ENCODE assay signal across 18 mouse cellular contexts in the genomic region with DNA sequence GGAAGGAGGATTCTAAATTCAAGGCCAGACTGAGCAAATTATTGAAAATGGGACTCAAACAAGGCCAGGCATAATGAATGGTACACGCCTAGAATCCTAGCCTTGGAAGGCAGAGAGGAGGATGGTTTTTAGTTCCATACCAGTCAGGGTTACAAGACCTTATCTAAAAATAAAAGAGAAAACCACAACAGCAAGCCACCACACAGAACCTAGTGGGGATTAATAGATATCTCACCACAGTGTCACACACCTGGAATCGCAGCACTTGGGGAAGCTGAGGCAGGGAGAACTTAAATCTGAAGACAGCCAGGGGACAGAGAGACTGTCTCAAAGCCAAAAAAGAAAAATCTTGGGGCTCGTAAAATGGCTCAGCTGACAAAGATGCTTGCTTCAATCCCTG. TPM values are rescaled to one million over a fixed set of nuclear protein-coding genes. Genes with fewer than 3 reads are reported as not detected.
A peak's percentile ranks its signal among the peaks of the same experiment; 100 is the strongest.
DNase-seq lines count a peak whose midpoint lies in the region; ATAC-seq lines count a peak whose summit lies in the region.
"Had no signal": no experiment of that assay in that cellular context is flagged by ENCODE, and none has a peak within 500 bp of the region (broad histone marks: within the 10 kb centered on the region; RNA-seq: fewer than 3 reads in every experiment).

No protein-coding gene starts in this region.

- no peaks in the 10 kb centered on the region for H3K27me3 ChIP-seq in embryonic facial prominence, embryonic 14.5 days (replicated peaks; ENCODE audit: control insufficient read depth, insufficient read depth, low read length)
- no peaks in the 10 kb centered on the region for H3K27me3 ChIP-seq in embryonic facial prominence, embryonic 10.5 days (replicated peaks; ENCODE audit: low read depth, poor library complexity, severe bottlenecking)
- H3K27me3 ChIP-seq in kidney, embryonic 15.5 days: no peaks in the 10 kb centered on the region
- H3K27me3 ChIP-seq in neural tube, embryonic 12.5 days (replicated peaks): no peaks in the 10 kb centered on the region
- no peaks in the 10 kb centered on the region for H3K27me3 ChIP-seq in neural tube, embryonic 15.5 days (replicated peaks)
- H3K27me3 ChIP-seq: embryonic facial prominence, embryonic 13.5 days; intestine, embryonic 15.5 days; limb, embryonic 15.5 days had no signal

- ATAC-seq in embryonic facial prominence, embryonic 14.5 days (ENCODE audit: low read depth): no peak
- ATAC-seq in kidney, embryonic 15.5 days (replicated peaks; ENCODE audit: low FRiP score): no peak
- ATAC-seq in neural tube, embryonic 12.5 days (ENCODE audit: low FRiP score, low read depth): no peak
- no peak for ATAC-seq in neural tube, embryonic 15.5 days (ENCODE audit: low FRiP score)
- ATAC-seq: intestine, embryonic 15.5 days had no signal

- H3K9me3 ChIP-seq in embryonic facial prominence, embryonic 14.5 days (ENCODE audit: control insufficient read depth, low read length): no peaks in the 10 kb centered on the region
- no peaks in the 10 kb centered on the region for H3K9me3 ChIP-seq in embryonic facial prominence, embryonic 10.5 days
- H3K9me3 ChIP-seq in kidney, embryonic 15.5 days (replicated peaks): no peaks in the 10 kb centered on the region
- H3K9me3 ChIP-seq in neural tube, embryonic 12.5 days: no peaks in the 10 kb centered on the region
- no peaks in the 10 kb centered on the region for H3K9me3 ChIP-seq in neural tube, embryonic 15.5 days (replicated peaks)
- H3K9me3 ChIP-seq: embryonic facial prominence, embryonic 13.5 days; intestine, embryonic 15.5 days; limb, embryonic 15.5 days; midbrain, embryonic 12.5 days had no signal

- H3K9ac ChIP-seq in embryonic facial prominence, embryonic 14.5 days (ENCODE audit: low read depth, low read length): 0 out of 2 replicates have a peak overlapping the region, but pooled peaks have one; percentile 83
- H3K9ac ChIP-seq in kidney, embryonic 15.5 days: no peak overlapping the region
- H3K9ac ChIP-seq in neural tube, embryonic 12.5 days: no peak overlapping the region
- H3K9ac ChIP-seq in neural tube, embryonic 15.5 days (replicated peaks): no peak overlapping the region
- H3K9ac ChIP-seq: intestine, embryonic 15.5 days had no signal

- DNase-seq in embryonic facial prominence, embryonic 14.5 days (ENCODE audit: low spot score): no peak
- no peak for DNase-seq in embryonic facial prominence, embryonic 10.5 days (ENCODE audit: low spot score)
- DNase-seq in kidney, postnatal 10 days: no peak
- DNase-seq in neural tube, embryonic 10.5 days (ENCODE audit: extremely low spot score, low spot score): no peak
- no peak for DNase-seq in adrenal gland, postnatal 4 days (ENCODE audit: low spot score in 2 of 2)
- DNase-seq: adrenal gland, postnatal 25 days; cerebellum, adult 2 months; gastrocnemius, postnatal 25 days; heart, postnatal 10 days; layer of hippocampus, postnatal 36 days; lung, postnatal 10 days had no signal

- 82% methylated on average over 3 of the region's 3 CpGs for WGBS in embryonic facial prominence, embryonic 14.5 days
- 87% methylated on average over 3 of the region's 3 CpGs for WGBS in embryonic facial prominence, embryonic 10.5 days
- 84% methylated on average over 3 of the region's 3 CpGs for WGBS in kidney, embryonic 15.5 days
- WGBS in neural tube, embryonic 12.5 days: 94% methylated on average over 3 of the region's 3 CpGs
- 91% methylated on average over 3 of the region's 3 CpGs for WGBS in neural tube, embryonic 15.5 days

- H3K36me3 ChIP-seq in embryonic facial prominence, embryonic 14.5 days (ENCODE audit: control insufficient read depth, insufficient read depth, low read length): peaks cover 29% of the 10 kb centered on the region
- H3K36me3 ChIP-seq in embryonic facial prominence, embryonic 10.5 days (replicated peaks): peaks cover 35% of the 10 kb centered on the region
- peaks cover 30% of the 10 kb centered on the region for H3K36me3 ChIP-seq in kidney, embryonic 15.5 days
- peaks cover 26% of the 10 kb centered on the region for H3K36me3 ChIP-seq in neural tube, embryonic 12.5 days
- H3K36me3 ChIP-seq in neural tube, embryonic 15.5 days: peaks cover 28% of the 10 kb centered on the region

- H3K4me2 ChIP-seq in embryonic facial prominence, embryonic 14.5 days (ENCODE audit: low read depth, low read length): no peak overlapping the region
- H3K4me2 ChIP-seq in kidney, embryonic 15.5 days: no peak overlapping the region
- H3K4me2 ChIP-seq in neural tube, embryonic 12.5 days (replicated peaks): peak overlapping the region; percentile 75; the same call in 1 of the 2 replicates
- H3K4me2 ChIP-seq in neural tube, embryonic 15.5 days: peak overlapping the region; percentile 65; the same call in 1 of the 2 replicates

- H3K4me1 ChIP-seq in embryonic facial prominence, embryonic 14.5 days (ENCODE audit: control insufficient read depth, insufficient read depth, low read length): peaks cover 6% of the 10 kb centered on the region; the same call in 1 of the 2 replicates
- H3K4me1 ChIP-seq in embryonic facial prominence, embryonic 10.5 days: peaks cover 19% of the 10 kb centered on the region
- H3K4me1 ChIP-seq in kidney, embryonic 15.5 days: peaks cover 18% of the 10 kb centered on the region
- H3K4me1 ChIP-seq in neural tube, embryonic 12.5 days: peaks cover 8% of the 10 kb centered on the region
- H3K4me1 ChIP-seq in neural tube, embryonic 15.5 days: peaks cover 30% of the 10 kb centered on the region

- H3K27ac ChIP-seq in embryonic facial prominence, embryonic 14.5 days (replicated peaks; ENCODE audit: low read depth, low read length): no peak overlapping the region
- no peak overlapping the region for H3K27ac ChIP-seq in embryonic facial prominence, embryonic 10.5 days (replicated peaks)
- H3K27ac ChIP-seq in kidney, embryonic 15.5 days: no peak overlapping the region
- no peak overlapping the region for H3K27ac ChIP-seq in neural tube, embryonic 12.5 days
- no peak overlapping the region for H3K27ac ChIP-seq in neural tube, embryonic 15.5 days (replicated peaks)
- H3K27ac ChIP-seq: embryonic facial prominence, embryonic 13.5 days; intestine, embryonic 15.5 days; limb, embryonic 15.5 days; midbrain, embryonic 12.5 days had no signal

- no peak overlapping the region for H3K4me3 ChIP-seq in embryonic facial prominence, embryonic 14.5 days (ENCODE audit: low read depth, low read length)
- H3K4me3 ChIP-seq in embryonic facial prominence, embryonic 10.5 days: no peak overlapping the region
- H3K4me3 ChIP-seq in kidney, embryonic 15.5 days (replicated peaks): 0 out of 2 replicates have a peak overlapping the region, but pooled peaks have one; percentile 91
- no peak overlapping the region for H3K4me3 ChIP-seq in neural tube, embryonic 12.5 days
- H3K4me3 ChIP-seq in neural tube, embryonic 15.5 days (replicated peaks): 0 out of 2 replicates have a peak overlapping the region, but pooled peaks have one; percentile 88

RNA-seq across cellular contexts. Expression of a gene that starts 1.6 kb away (rescaled TPM):
- polyA plus RNA-seq in embryonic facial prominence, embryonic 14.5 days (2014; fragmentation: Nextera tagmentation; extraction: Ambion mirVana): 61.5 and 66.5 TPM in 2 replicates
- 72.2 and 74.3 TPM in 2 replicates for polyA plus RNA-seq in embryonic facial prominence, embryonic 10.5 days (2016; fragmentation: Nextera tagmentation; extraction: Ambion mirVana)
- polyA plus RNA-seq in kidney, embryonic 15.5 days (2015; fragmentation: Nextera tagmentation; extraction: Ambion mirVana): 75.2 and 78.8 TPM in 2 replicates
- polyA plus RNA-seq in neural tube, embryonic 12.5 days (2016; fragmentation: Nextera tagmentation; extraction: Ambion mirVana): 69.5 and 76.8 TPM in 2 replicates
- polyA plus RNA-seq in neural tube, embryonic 15.5 days (2015; fragmentation: Nextera tagmentation; extraction: Ambion mirVana): 91.2 and 94.4 TPM in 2 replicates
- 10 to 100 TPM; 44.2 to 45.8 TPM for total RNA-seq in adrenal gland, postnatal 4 days (2021)

RNA-seq across cellular contexts. Expression of a gene that starts 18.3 kb away (rescaled TPM):
- polyA plus RNA-seq in embryonic facial prominence, embryonic 14.5 days (2014; fragmentation: Nextera tagmentation; extraction: Ambion mirVana): 7.0 and 7.6 TPM in 2 replicates
- 26.5 and 30.2 TPM in 2 replicates for polyA plus RNA-seq in embryonic facial prominence, embryonic 10.5 days (2016; fragmentation: Nextera tagmentation; extraction: Ambion mirVana)
- polyA plus RNA-seq in kidney, embryonic 15.5 days (2015; fragmentation: Nextera tagmentation; extraction: Ambion mirVana): 15.7 and 16.5 TPM in 2 replicates
- 6.6 and 7.4 TPM in 2 replicates for polyA plus RNA-seq in neural tube, embryonic 12.5 days (2016; fragmentation: Nextera tagmentation; extraction: Ambion mirVana)
- 3.4 and 11.5 TPM in 2 replicates for polyA plus RNA-seq in neural tube, embryonic 15.5 days (2015; fragmentation: Nextera tagmentation; extraction: Ambion mirVana)
- total RNA-seq in adrenal gland, postnatal 4 days (2021): 1 to 10 TPM; 6.7 to 8.2 TPM

Comparison
In these comparisons a context has a peak if more than half of its experiments do, and no peak if none do; other contexts are left out.
1. H3K4me3 ChIP-seq: peak in kidney, embryonic 15.5 days (single experiment) and neural tube, embryonic 15.5 days (single experiment); none in embryonic facial prominence, embryonic 14.5 days (single experiment), embryonic facial prominence, embryonic 10.5 days (single experiment) and neural tube, embryonic 12.5 days (single experiment).
2. H3K4me2 ChIP-seq: peak in neural tube, embryonic 12.5 days (single experiment) and neural tube, embryonic 15.5 days (single experiment); none in embryonic facial prominence, embryonic 14.5 days (single experiment) and kidney, embryonic 15.5 days (single experiment).